Mouse (Mus musculus): ENCODE measurements around the gene Cdca4. TPM values are rescaled to one million over a fixed set of nuclear protein-coding genes. Genes with fewer than 3 reads are reported as not detected.

Cdca4 gene
- total RNA-seq, 1 experiment: 78.2 TPM

GRCm38 (mm10) chr12:112814682-112815470 is 14.3 kb downstream of the Cdca4 start:
- no peaks in the 10 kb centered on the region for H3K9me3 ChIP-seq (ENCODE audit: control insufficient read depth, insufficient read depth, low read depth, low read length)
- TF ChIP-seq HCFC1 (IDR thresholded peaks at IDR 0.05; ENCODE audit: borderline replicate concordance, insufficient read depth, low read length): no peak
- no peak for TF ChIP-seq ZNF384 (IDR thresholded peaks at IDR 0.05; ENCODE audit: low read depth, low read length)
- TF ChIP-seq MAFK (IDR thresholded peaks at IDR 0.05; ENCODE audit: insufficient read depth, low read depth, low read length): no peak
- no peak for TF ChIP-seq ZC3H11A (IDR thresholded peaks at IDR 0.05; ENCODE audit: borderline replicate concordance, low read depth, low read length)
- no peak for TF ChIP-seq CHD2 (IDR thresholded peaks at IDR 0.05; ENCODE audit: low read depth, low read length)
- in situ Hi-C loops (cut with MboI; ENCODE audit: low sequenced_read_pairs in 2 of 2, unreplicated experiment in 2 of 2): no loop called here
- H3K9ac ChIP-seq (ENCODE audit: insufficient read depth, low read depth, low read length, poor library complexity, severe bottlenecking): no peak overlapping the region; the same call in 1 of the 2 replicates
- no peak overlapping the region for H3K4me3 ChIP-seq (ENCODE audit: insufficient read depth in 1 of 2, low read depth in 1 of 2, low read length in 2 of 2, poor library complexity in 1 of 2, severe bottlenecking in 1 of 2)
- H3K27ac ChIP-seq (ENCODE audit: insufficient read depth, low read depth, low read length, poor library complexity, severe bottlenecking): no peak overlapping the region
- DNase-seq (ENCODE audit: low read depth, low spot score): no peak
- peaks cover 0 to 6% of the 10 kb centered on the region in 2 experiments; a peak in 2 of 4 replicates for H3K4me1 ChIP-seq (ENCODE audit: control insufficient read depth in 2 of 2, insufficient read depth in 2 of 2, low read length in 2 of 2, poor library complexity in 1 of 2)
- H3K36me3 ChIP-seq (ENCODE audit: control insufficient read depth, insufficient read depth, low read length, poor library complexity, severe bottlenecking): peaks cover 20% of the 10 kb centered on the region

- Histone ChIP-seq H3K4me3 (ENCODE audit: insufficient read depth in 1 of 2, low read depth in 1 of 2, low read length in 2 of 2, poor library complexity in 1 of 2, severe bottlenecking in 1 of 2) (no peak overlapping the region), H3K9ac (ENCODE audit: insufficient read depth, low read depth, low read length, poor library complexity, severe bottlenecking) (no peak overlapping the region), H3K9me3 (ENCODE audit: control insufficient read depth, insufficient read depth, low read depth, low read length) (no peaks in the 10 kb centered on the region), H3K4me1 (ENCODE audit: control insufficient read depth in 2 of 2, insufficient read depth in 2 of 2, low read length in 2 of 2, poor library complexity in 1 of 2) (peaks cover 0 to 12% of the 10 kb centered on the region in 2 experiments; a peak in 2 of 4 replicates), H3K27ac (ENCODE audit: insufficient read depth, low read depth, low read length, poor library complexity, severe bottlenecking) (no peak overlapping the region), H3K36me3 (ENCODE audit: control insufficient read depth, insufficient read depth, low read length, poor library complexity, severe bottlenecking) (peaks cover 9% of the 10 kb centered on the region; the same call in 1 of the 2 replicates)
- in situ Hi-C loops (cut with MboI; ENCODE audit: low sequenced_read_pairs in 2 of 2, unreplicated experiment in 2 of 2): no loop called here
- DNase-seq (ENCODE audit: low read depth, low spot score): no peak
- no peak for TF ChIP-seq ZC3H11A (IDR thresholded peaks at IDR 0.05; ENCODE audit: borderline replicate concordance, low read depth, low read length)
- no peak for TF ChIP-seq ZNF384 (IDR thresholded peaks at IDR 0.05; ENCODE audit: low read depth, low read length)
- TF ChIP-seq MAFK (IDR thresholded peaks at IDR 0.05; ENCODE audit: insufficient read depth, low read depth, low read length): no peak
- no peak for TF ChIP-seq HCFC1 (IDR thresholded peaks at IDR 0.05; ENCODE audit: borderline replicate concordance, insufficient read depth, low read length)
- no peak for TF ChIP-seq CHD2 (IDR thresholded peaks at IDR 0.05; ENCODE audit: low read depth, low read length)
Measured at GRCm38 (mm10) chr12:112813370-112813769, 15.9 kb downstream of the Cdca4 start.

GRCm38 (mm10) chr12:112810092-112810885 is 18.9 kb downstream of the Cdca4 start:
- Histone ChIP-seq H3K4me3 (ENCODE audit: insufficient read depth in 1 of 2, low read depth in 1 of 2, low read length in 2 of 2, poor library complexity in 1 of 2, severe bottlenecking in 1 of 2) (no peak overlapping the region), H3K27ac (ENCODE audit: insufficient read depth, low read depth, low read length, poor library complexity, severe bottlenecking) (no peak overlapping the region), H3K36me3 (ENCODE audit: control insufficient read depth, insufficient read depth, low read length, poor library complexity, severe bottlenecking) (no peaks in the 10 kb centered on the region; the same call in 1 of the 2 replicates), H3K4me1 (ENCODE audit: control insufficient read depth in 2 of 2, insufficient read depth in 2 of 2, low read length in 2 of 2, poor library complexity in 1 of 2) (peaks cover 0 to 8% of the 10 kb centered on the region in 2 experiments; a peak in 2 of 4 replicates), H3K9me3 (ENCODE audit: control insufficient read depth, insufficient read depth, low read depth, low read length) (no peaks in the 10 kb centered on the region), H3K9ac (ENCODE audit: insufficient read depth, low read depth, low read length, poor library complexity, severe bottlenecking) (no peak overlapping the region)
- TF ChIP-seq ZC3H11A (IDR thresholded peaks at IDR 0.05; ENCODE audit: borderline replicate concordance, low read depth, low read length) (no peak), HCFC1 (IDR thresholded peaks at IDR 0.05; ENCODE audit: borderline replicate concordance, insufficient read depth, low read length) (no peak), CHD2 (IDR thresholded peaks at IDR 0.05; ENCODE audit: low read depth, low read length) (no peak), ZNF384 (IDR thresholded peaks at IDR 0.05; ENCODE audit: low read depth, low read length) (no peak), MAFK (IDR thresholded peaks at IDR 0.05; ENCODE audit: insufficient read depth, low read depth, low read length) (no peak)
- in situ Hi-C loops (cut with MboI; ENCODE audit: low sequenced_read_pairs in 2 of 2, unreplicated experiment in 2 of 2): no loop called here
- DNase-seq (ENCODE audit: low read depth, low spot score): no peak

GRCm38 (mm10) chr12:112809641-112810040 is 19.6 kb downstream of the Cdca4 start:
- H3K4me3 ChIP-seq (ENCODE audit: insufficient read depth in 1 of 2, low read depth in 1 of 2, low read length in 2 of 2, poor library complexity in 1 of 2, severe bottlenecking in 1 of 2): peak overlapping the region; percentile 59 to 67
- H3K36me3 ChIP-seq (ENCODE audit: control insufficient read depth, insufficient read depth, low read length, poor library complexity, severe bottlenecking): no peaks in the 10 kb centered on the region; the same call in 1 of the 2 replicates
- H3K4me1 ChIP-seq (ENCODE audit: control insufficient read depth in 2 of 2, insufficient read depth in 2 of 2, low read length in 2 of 2, poor library complexity in 1 of 2): peaks cover 0 to 8% of the 10 kb centered on the region in 2 experiments; a peak in 2 of 4 replicates
- peak overlapping the region; percentile 51 for H3K9ac ChIP-seq (ENCODE audit: insufficient read depth, low read depth, low read length, poor library complexity, severe bottlenecking)
- H3K9me3 ChIP-seq (ENCODE audit: control insufficient read depth, insufficient read depth, low read depth, low read length): no peaks in the 10 kb centered on the region
- no peak overlapping the region for H3K27ac ChIP-seq (ENCODE audit: insufficient read depth, low read depth, low read length, poor library complexity, severe bottlenecking)
- no peak for DNase-seq (ENCODE audit: low read depth, low spot score)
- in situ Hi-C loops (cut with MboI; ENCODE audit: low sequenced_read_pairs in 2 of 2, unreplicated experiment in 2 of 2): no loop called here
- TF ChIP-seq ZC3H11A (IDR thresholded peaks at IDR 0.05; ENCODE audit: borderline replicate concordance, low read depth, low read length) (no peak), MAFK (IDR thresholded peaks at IDR 0.05; ENCODE audit: insufficient read depth, low read depth, low read length) (no peak)
